Mouse (Mus musculus): Measurements from ENCODE around the gene Cmss1.

The Cmss1 gene

GRCm38 (mm10) chr16:57389566-57390251 is 217.0 kb downstream of the Cmss1 start:
- DNase-seq (ENCODE audit: low read depth): no peak

- DNase-seq (ENCODE audit: low read depth): no peak
Observed at GRCm38 (mm10) chr16:57384274-57384673, 222.4 kb downstream of the Cmss1 start.

- no peak for DNase-seq (ENCODE audit: low read depth)
Observed at GRCm38 (mm10) chr16:57383266-57383971, 223.2 kb downstream of the Cmss1 start.

GRCm38 (mm10) chr16:57378631-57379330 is 227.9 kb downstream of the Cmss1 start:
- no peak for DNase-seq (ENCODE audit: low read depth)

GRCm38 (mm10) chr16:57375248-57375837 is 231.3 kb downstream of the Cmss1 start:
- no peak for DNase-seq (ENCODE audit: low read depth)

- no peak for DNase-seq (ENCODE audit: low read depth)
Observed at GRCm38 (mm10) chr16:57372156-57372555, 234.5 kb downstream of the Cmss1 start.

GRCm38 (mm10) chr16:57369846-57370496 is 236.7 kb downstream of the Cmss1 start:
- no peak for DNase-seq (ENCODE audit: low read depth)

- no peak for DNase-seq (ENCODE audit: low read depth)
Observed at GRCm38 (mm10) chr16:57366941-57367694, 239.5 kb downstream of the Cmss1 start.

GRCm38 (mm10) chr16:57366141-57366540 is 240.5 kb downstream of the Cmss1 start:
- DNase-seq (ENCODE audit: low read depth): no peak

GRCm38 (mm10) chr16:57364498-57364897 is 242.2 kb downstream of the Cmss1 start:
- no peak for DNase-seq (ENCODE audit: low read depth)

GRCm38 (mm10) chr16:57362679-57363401 is 243.8 kb downstream of the Cmss1 start:
- no peak for DNase-seq (ENCODE audit: low read depth)

- no peak for DNase-seq (ENCODE audit: low read depth)
Observed at GRCm38 (mm10) chr16:57360785-57361184, 245.9 kb downstream of the Cmss1 start.

GRCm38 (mm10) chr16:57359251-57359650 is 247.4 kb downstream of the Cmss1 start:
- DNase-seq (ENCODE audit: low read depth): no peak

- DNase-seq (ENCODE audit: low read depth): no peak
Observed at GRCm38 (mm10) chr16:57357011-57357410, 249.7 kb downstream of the Cmss1 start.

- DNase-seq (ENCODE audit: low read depth): no peak
Observed at GRCm38 (mm10) chr16:57356454-57356853, 250.2 kb downstream of the Cmss1 start.

GRCm38 (mm10) chr16:57353932-57354331 is 252.7 kb downstream of the Cmss1 start:
- no peak for DNase-seq (ENCODE audit: low read depth)

- DNase-seq (ENCODE audit: low read depth): no peak
Observed at GRCm38 (mm10) chr16:57353166-57353721, 253.4 kb downstream of the Cmss1 start.

- DNase-seq (ENCODE audit: low read depth): no peak
Observed at GRCm38 (mm10) chr16:57352751-57353150, 253.9 kb downstream of the Cmss1 start, which contains the start of gene Filip1l. Gene Filip1l (plus strand): TSS chr16:57353093.

GRCm38 (mm10) chr16:57349689-57350088 is 257.0 kb downstream of the Cmss1 start:
- no peak for DNase-seq (ENCODE audit: low read depth)

GRCm38 (mm10) chr16:57349039-57349438 is 257.6 kb downstream of the Cmss1 start:
- DNase-seq (ENCODE audit: low read depth): no peak

Data from induced T-regulatory cell, adult 2 months (primary cell).